Mouse (Mus musculus): ENCODE data around the gene Ythdf2. TPM values are rescaled to one million over a fixed set of nuclear protein-coding genes. Genes with fewer than 3 reads are reported as not detected.

The Ythdf2 gene
- total RNA-seq, 2 experiments from 2014 or later = 61.7 to 63.4 TPM

- peak; percentile 12 to 14 for DNase-seq (ENCODE audit: low spot score in 2 of 2)
These were observed 786 bp downstream of the Ythdf2 start for GRCm38 (mm10) chr4:132211091-132211942.

DNA sequence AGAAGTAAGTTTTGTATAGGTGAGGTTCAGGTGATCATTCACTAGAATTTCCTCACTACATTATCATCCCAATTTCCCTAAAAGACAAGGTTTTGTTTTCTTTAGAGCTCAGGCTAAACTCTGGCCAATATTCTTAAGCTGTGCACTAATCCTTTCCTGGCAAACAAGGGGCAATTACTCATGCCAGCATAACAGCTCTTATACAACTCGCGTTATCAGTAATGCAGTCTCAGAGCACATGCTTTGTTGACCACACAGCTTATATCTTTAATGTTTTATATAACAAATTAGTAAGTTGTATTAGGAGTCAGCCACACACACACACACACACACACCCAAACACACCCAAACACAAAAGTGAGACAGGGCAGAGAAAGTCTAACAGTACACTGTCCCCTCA lies 1.8 kb downstream of the Ythdf2 start:
- no peak for DNase-seq (ENCODE audit: low spot score in 2 of 2)

DNA sequence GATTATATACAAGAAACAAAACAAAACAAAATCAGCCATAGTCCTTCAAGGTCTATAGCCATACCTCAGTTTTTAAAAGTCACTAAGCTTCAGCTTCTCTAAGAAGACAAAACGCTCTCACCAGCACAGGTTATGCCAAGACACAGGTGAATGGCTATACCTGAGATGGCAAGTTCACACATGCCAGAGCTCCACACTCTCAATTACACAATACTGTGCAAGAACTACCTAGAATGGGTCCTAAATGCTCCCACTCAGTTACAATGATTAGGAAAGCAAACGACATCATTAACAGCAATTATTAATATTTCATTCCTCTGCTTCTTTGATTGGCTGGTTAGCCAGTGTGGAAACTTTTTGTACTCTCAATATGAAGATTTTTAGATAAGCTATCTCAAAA lies 2.8 kb downstream of the Ythdf2 start:
- DNase-seq (ENCODE audit: low spot score in 2 of 2) = no peak

- no peak for DNase-seq (ENCODE audit: low spot score in 2 of 2)
These were observed 4.8 kb downstream of the Ythdf2 start for GRCm38 (mm10) chr4:132207280-132207679.

DNA sequence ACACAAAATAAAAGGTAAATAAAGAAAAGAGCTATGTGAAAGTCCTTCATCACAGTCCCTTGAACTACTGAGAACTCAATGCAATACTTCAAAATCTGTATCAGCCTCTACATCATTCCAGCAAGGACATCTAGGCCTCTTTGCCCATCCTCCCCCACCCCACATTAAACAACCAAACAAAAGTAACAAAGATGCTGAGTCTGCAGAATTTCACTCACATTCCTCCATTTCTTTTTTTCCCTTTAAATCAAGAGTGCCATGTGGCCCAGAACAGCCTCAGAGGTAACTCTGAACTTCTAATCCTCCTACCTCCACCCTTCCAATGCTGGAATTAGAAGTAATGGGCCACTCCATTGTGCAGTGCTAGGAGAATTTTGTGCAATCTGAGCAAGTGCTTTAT lies 13.3 kb downstream of the Ythdf2 start:
- no peak for DNase-seq (ENCODE audit: low spot score in 2 of 2)

DNA sequence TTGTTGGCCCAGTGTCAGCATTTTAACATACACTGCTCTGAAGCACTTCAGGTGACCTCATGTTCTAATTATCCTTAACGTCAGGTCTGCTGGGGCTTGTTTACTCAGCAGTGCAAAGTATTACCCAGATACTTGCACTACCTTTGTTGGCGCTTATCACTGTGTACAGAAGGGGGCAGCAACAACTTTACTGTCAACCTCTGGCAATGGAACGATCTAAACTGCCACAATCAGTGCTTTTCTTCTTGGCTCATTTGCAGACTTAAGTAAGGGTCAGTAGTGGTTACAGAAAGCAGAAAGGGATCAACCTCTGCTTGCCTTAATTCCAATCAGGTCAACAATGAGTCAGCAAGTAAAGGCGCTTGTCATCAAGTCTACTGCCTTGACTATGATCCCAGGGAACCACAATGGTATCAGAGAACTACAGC lies 13.8 kb downstream of the Ythdf2 start:
- no peak for DNase-seq (ENCODE audit: low spot score in 2 of 2)

DNA sequence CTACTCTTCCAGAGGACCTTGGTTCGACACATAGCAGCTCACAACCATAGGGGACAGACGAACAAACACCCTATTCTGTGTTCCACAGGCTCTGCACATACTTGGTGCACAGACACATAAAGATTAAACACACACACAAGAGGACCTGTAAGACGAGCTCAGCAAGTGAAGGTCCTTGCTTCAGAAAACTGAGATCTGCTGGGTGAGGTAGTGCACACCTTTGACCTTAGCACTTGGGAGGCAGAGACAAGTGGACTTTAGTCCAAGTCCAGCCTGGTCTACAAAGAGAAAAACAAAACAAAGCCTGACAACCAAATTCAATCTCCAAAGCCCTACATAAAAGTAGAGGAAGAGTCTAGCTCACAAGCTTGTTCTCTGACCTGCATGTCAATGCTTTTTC lies 17.1 kb downstream of the Ythdf2 start:
- DNase-seq (ENCODE audit: low spot score in 2 of 2) = no peak

DNA sequence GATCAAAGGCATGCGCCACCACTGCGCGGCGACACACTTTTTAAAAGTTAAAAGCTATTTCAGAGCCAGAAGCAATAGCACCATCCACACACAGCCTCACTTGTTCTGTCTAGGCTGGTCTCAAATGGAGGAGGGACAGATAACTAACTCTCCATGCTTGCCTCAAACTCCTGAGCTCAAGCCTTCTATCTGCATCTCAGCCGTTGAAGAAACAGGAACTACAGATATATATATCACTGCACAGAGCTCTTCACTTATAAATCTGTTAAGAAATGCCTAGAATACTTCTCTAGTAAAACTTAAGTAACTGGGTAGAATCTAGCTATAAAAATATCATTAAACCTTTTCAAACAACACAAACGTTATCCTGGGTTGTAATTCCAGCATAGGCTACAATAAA lies 17.7 kb downstream of the Ythdf2 start:
- DNase-seq (ENCODE audit: low spot score in 2 of 2) = no peak

DNA sequence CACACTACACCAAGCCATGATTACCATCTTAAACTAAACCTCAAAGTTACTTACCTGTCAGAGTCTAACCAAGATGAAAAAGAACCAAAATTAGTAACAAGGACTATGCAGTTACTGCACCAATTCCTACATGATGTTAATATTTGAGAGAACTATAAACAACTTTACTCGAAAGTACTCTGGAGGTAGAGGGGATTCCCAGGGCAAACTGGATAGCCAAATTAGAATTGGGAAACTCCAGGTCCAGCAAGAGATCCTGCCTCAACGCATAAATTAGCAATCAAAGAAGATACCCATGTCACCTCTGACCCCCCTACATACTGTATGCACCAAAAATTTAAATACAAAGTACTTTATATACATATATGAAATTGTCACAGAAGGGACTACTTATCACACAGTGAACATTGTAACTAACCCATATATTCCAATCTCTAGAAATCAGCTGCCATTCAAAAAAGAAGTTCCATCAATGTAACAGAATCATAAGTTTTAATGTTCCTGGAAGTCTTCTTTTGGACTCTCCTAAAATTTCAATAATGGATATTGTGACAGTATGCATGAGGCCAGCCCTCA lies 24.2 kb downstream of the Ythdf2 start:
- no peak for DNase-seq (ENCODE audit: low spot score in 2 of 2)

DNA sequence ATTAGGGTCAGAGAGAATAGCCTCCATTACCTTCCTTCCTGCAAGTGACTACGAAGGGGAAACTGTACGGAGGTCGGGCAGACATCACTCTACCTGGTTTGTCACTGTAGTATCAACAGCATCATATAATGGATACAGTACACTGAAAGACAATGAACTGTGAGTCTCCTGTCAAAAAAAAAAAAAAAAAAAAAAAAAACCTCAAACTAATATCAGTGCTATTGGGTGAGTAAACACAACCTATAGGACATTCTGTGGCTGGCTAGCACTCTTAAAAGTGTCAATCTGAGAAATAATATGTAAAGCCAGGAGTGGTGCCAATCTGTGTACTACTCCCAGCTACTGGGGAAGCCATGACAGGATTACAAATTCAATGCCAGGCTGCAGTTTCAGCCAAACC lies 28.9 kb downstream of the Ythdf2 start:
- DNase-seq (ENCODE audit: low spot score in 2 of 2) = no peak

DNA sequence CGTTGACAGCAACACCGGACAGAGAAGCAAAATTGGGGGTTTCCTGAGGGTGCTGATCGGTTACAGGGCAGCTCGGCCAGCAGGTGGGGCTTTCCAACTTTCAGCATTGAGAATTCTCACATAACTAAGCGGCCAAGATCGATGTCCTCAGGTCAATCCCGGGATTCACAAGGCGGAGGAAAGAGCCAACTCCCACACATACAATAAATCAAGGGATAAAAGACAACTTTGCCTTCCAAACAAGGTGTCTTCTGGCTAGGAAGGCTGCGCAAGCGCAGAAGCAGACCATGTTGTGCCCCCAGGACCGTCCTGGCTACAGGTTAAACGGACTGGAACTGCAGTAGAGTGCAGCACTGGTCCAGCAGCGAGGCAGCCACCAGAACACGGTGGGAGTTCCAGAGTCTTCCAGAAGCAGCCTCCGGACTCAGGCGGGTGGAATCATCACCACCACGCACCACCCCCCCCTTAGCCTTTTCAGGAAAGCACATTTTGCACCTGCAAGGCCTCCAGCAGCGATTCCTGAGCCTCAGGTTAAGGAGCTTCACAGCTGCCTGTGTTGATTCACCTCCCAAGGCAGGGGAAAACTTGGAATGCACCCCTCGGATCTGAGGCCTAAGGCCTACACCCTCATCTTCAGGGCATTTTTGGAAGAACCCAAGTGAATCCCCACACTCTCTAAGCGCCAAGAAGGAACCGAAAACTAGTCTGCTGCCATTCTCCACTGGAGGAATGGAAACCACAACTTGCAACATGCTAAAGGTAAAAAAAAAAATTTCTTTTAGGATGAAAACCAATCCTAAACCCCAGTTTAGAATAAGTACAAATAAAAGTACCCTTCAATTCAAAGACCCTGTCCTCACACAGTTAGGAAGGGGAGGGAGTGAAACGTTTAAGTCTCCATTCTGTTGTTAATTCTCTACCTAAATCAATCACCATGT lies 30.1 kb downstream of the Ythdf2 start:
- DNase-seq (ENCODE audit: low spot score in 2 of 2) = no peak

GRCm38 (mm10) chr4:132180710-132181109 lies 31.4 kb downstream of the Ythdf2 start:
- no peak for DNase-seq (ENCODE audit: low spot score in 2 of 2)

- peak in 1 of 2 experiments; percentile 22 for DNase-seq (ENCODE audit: low spot score in 2 of 2)
These were observed 33.5 kb downstream of the Ythdf2 start for GRCm38 (mm10) chr4:132178630-132179059.

- DNase-seq (ENCODE audit: low spot score in 2 of 2) = no peak
These were observed 35.6 kb downstream of the Ythdf2 start for GRCm38 (mm10) chr4:132176474-132176873.

- DNase-seq (ENCODE audit: low spot score in 2 of 2) = no peak
These were observed 41.2 kb downstream of the Ythdf2 start for GRCm38 (mm10) chr4:132170891-132171290.

GRCm38 (mm10) chr4:132169761-132170160 lies 42.3 kb downstream of the Ythdf2 start:
- DNase-seq (ENCODE audit: low spot score in 2 of 2) = no peak

DNA sequence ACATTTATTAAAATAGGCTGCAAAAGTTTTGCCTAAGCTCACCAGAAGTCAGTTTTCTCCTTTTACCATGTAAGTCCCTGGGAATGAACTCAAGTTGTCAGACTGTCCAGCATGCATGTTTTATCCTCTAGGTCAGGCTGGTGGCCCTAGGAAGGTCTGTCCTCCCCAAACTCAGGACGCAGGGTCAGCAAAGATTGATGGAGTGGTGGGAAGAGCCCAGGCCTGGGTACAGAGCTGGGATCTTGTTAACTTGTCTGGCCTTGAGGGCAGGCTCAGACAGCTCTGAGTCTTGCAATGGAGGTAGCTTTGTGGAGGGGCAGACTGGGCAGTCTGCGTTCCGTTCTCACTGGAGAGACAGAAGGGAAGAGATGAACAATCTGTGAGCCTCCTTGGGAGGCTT lies 42.8 kb downstream of the Ythdf2 start:
- no peak for DNase-seq (ENCODE audit: low spot score in 2 of 2)

- DNase-seq (ENCODE audit: low spot score in 2 of 2) = no peak
These were observed 44.7 kb downstream of the Ythdf2 start for GRCm38 (mm10) chr4:132167436-132167835.

- no peak for DNase-seq (ENCODE audit: low spot score in 2 of 2)
These were observed 45.5 kb downstream of the Ythdf2 start for GRCm38 (mm10) chr4:132166350-132167290.

DNA sequence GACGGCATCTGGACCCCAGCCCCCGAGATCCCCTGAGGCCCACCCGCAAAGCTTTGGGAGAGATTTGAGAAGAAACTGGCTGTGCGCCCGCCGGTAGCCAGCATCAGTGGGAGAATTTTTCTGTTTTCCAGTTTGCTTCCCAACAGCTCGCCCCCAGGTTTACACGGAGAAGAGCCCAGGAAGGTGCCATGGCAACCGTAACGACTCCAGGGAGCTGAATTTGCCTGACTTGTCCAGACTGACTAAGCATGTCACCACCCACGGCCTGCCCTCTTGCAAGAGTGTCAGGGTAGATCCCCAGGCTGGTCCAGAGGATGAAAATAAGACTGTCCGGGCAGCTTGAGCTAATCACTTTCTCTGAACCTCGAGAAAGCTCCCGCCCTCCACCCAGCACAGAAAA lies 46.4 kb downstream of the Ythdf2 start:
- DNase-seq (ENCODE audit: low spot score in 2 of 2) = no peak
